Mouse (Mus musculus): ENCODE results near the gene Sco1.
"Not testable (repeated sequence)": the region's sequence is repeated elsewhere in the genome, so short reads cannot be mapped to it uniquely, and the experiment has no call there.

Gene Sco1

GRCm38 (mm10) chr11:67087225-67087624 is 34.8 kb downstream of the Sco1 start:
- DNase-seq = no peak

- not testable (repeated sequence) for DNase-seq
These were observed 39.9 kb downstream of the Sco1 start for GRCm38 (mm10) chr11:67092354-67092753.

GRCm38 (mm10) chr11:67093201-67093600 is 40.7 kb downstream of the Sco1 start:
- no peak for DNase-seq

GRCm38 (mm10) chr11:67093652-67094051 is 41.2 kb downstream of the Sco1 start:
- no peak for DNase-seq

GRCm38 (mm10) chr11:67094470-67094869 is 42.0 kb downstream of the Sco1 start:
- DNase-seq = no peak

GRCm38 (mm10) chr11:67097709-67098108 is 45.2 kb downstream of the Sco1 start:
- no peak for DNase-seq

- DNase-seq = no peak
These were observed 46.0 kb downstream of the Sco1 start for GRCm38 (mm10) chr11:67098427-67098826.

- no peak for DNase-seq
These were observed 46.8 kb downstream of the Sco1 start for GRCm38 (mm10) chr11:67099241-67099640.

GRCm38 (mm10) chr11:67100169-67100568 is 47.7 kb downstream of the Sco1 start:
- no peak for DNase-seq

GRCm38 (mm10) chr11:67101713-67102112 is 49.2 kb downstream of the Sco1 start:
- no peak for DNase-seq

- DNase-seq = no peak
These were observed 50.8 kb downstream of the Sco1 start for GRCm38 (mm10) chr11:67103256-67103655.

- DNase-seq = no peak
These were observed 51.8 kb downstream of the Sco1 start for GRCm38 (mm10) chr11:67104242-67104641.

- no peak for DNase-seq
These were observed 52.2 kb downstream of the Sco1 start for GRCm38 (mm10) chr11:67104714-67105113.

- no peak for DNase-seq
These were observed 53.2 kb downstream of the Sco1 start for GRCm38 (mm10) chr11:67105689-67106088.

GRCm38 (mm10) chr11:67106973-67107372 is 54.5 kb downstream of the Sco1 start:
- no peak for DNase-seq

GRCm38 (mm10) chr11:67110168-67110948 is 57.9 kb downstream of the Sco1 start:
- no peak for DNase-seq

GRCm38 (mm10) chr11:67112019-67112850 is 59.8 kb downstream of the Sco1 start:
- DNase-seq = no peak

GRCm38 (mm10) chr11:67112851-67113202 is 60.4 kb downstream of the Sco1 start:
- DNase-seq = no peak

- DNase-seq = no peak
These were observed 60.9 kb downstream of the Sco1 start for GRCm38 (mm10) chr11:67113381-67113780.

GRCm38 (mm10) chr11:67114261-67114660 is 61.8 kb downstream of the Sco1 start:
- no peak for DNase-seq

- no peak for DNase-seq
These were observed 62.4 kb downstream of the Sco1 start for GRCm38 (mm10) chr11:67114901-67115300.
